Mouse (Mus musculus): ENCODE results near the gene Dynlt1b. TPM values are rescaled to one million over a fixed set of nuclear protein-coding genes. Genes with fewer than 3 reads are reported as not detected.
"Not testable (repeated sequence)": the region's sequence is repeated elsewhere in the genome, so short reads cannot be mapped to it uniquely, and the experiment has no call there.

Gene Dynlt1b
- polyA plus RNA-seq, 1 experiment from 2014 or later: 471 TPM

DNA sequence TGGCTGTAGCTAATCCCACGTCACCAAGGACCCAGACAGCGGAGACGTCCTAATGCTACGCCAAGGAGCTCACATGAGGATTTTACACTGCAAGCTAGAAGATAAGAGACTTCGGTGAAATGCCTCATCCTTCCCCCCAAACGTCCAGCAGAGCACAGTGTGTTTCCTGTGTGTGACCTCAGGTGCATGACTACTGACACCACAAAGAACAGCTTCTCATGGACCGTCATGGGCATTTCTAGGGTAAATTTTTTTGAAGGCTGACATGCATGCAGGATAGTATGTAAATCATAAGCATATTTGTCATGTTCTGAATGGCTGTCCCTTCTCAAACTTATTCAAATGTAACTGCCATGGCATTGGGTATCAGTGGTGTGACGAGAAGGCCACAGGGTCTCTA lies 3.0 kb upstream of the Dynlt1b start:
- H3K36me3 ChIP-seq; H3K9me3 ChIP-seq; H3K27ac ChIP-seq; H3K27me3 ChIP-seq; ATAC-seq (ENCODE audit: borderline replicate concordance, extremely low read depth, low FRiP score, low TSS enrichment); H3K9ac ChIP-seq; H3K4me2 ChIP-seq; H3K4me3 ChIP-seq: not testable (repeated sequence)
- 63% methylated on average over 6 of the region's 8 CpGs for WGBS
- H3K4me1 ChIP-seq: peaks cover 15% of the 10 kb centered on the region

DNA sequence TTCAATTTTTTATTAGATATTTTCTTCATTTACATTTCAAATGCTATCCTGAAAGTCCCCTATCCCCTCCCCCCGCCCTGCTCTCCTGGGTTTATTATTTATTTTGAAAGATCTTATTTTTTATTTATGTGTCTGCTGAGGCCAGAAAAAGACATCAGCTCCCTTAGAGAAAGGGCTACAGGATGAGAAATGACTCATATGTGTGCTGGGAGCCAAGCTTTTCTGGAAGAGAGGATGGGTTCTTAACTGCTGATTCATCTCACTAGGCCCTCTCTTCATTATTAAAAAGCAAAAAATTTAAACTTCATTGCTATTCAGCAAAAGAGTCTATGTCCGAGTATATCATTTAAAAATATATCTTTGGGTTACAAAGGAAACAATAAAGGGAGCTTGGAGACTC lies 986 bp upstream of the Dynlt1b start:
- WGBS: 77% methylated on average over 2 of the region's 2 CpGs
- not testable (repeated sequence) for H3K4me2 ChIP-seq; H3K9ac ChIP-seq; H3K36me3 ChIP-seq; H3K4me3 ChIP-seq; H3K27me3 ChIP-seq; ATAC-seq (ENCODE audit: borderline replicate concordance, extremely low read depth, low FRiP score, low TSS enrichment); H3K9me3 ChIP-seq; H3K27ac ChIP-seq
- peaks cover 20% of the 10 kb centered on the region for H3K4me1 ChIP-seq

DNA sequence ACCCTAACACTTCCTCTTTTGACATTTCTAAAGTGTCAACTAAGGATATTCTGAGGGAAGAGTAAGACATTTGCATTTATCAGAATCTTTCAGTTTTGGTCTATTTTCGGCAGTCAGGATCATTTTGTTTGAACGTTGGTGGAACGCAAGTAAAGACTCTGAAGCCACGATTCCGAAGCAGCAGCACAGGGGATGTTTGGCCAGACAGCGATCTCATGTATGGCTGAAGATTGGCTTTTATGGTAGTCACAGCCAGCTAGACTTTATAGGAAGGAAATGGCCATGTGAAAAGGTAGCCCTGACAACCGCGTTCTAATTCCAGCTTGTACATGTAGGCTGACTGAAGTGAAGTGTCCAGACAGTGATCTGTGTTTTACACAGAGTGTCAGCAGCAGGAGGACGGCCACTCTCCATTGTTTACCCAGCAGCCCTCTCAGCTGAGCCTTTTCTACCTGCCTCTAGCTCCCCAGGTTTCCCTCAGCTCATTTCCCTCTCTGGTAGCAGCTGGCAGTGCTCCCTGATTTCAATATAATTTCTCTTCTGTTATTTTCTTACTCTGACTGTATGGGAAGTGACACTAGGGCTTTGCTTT lies 594 bp downstream of the Dynlt1b start:
- Histone ChIP-seq H3K27ac (peak overlapping the region; percentile 56; the same call in 1 of the 2 replicates), H3K4me2 (peak overlapping the region; percentile 42), H3K9ac (peak overlapping the region; percentile 52), H3K4me3 (peak overlapping the region; percentile 41)
- WGBS: 0% methylated on average over 9 of the region's 9 CpGs
- H3K27me3 ChIP-seq, H3K36me3 ChIP-seq, H3K4me1 ChIP-seq, H3K9me3 ChIP-seq: not testable (repeated sequence)
- peak; percentile 28; the same call in 1 of the 2 replicates for ATAC-seq (ENCODE audit: borderline replicate concordance, extremely low read depth, low FRiP score, low TSS enrichment)

DNA sequence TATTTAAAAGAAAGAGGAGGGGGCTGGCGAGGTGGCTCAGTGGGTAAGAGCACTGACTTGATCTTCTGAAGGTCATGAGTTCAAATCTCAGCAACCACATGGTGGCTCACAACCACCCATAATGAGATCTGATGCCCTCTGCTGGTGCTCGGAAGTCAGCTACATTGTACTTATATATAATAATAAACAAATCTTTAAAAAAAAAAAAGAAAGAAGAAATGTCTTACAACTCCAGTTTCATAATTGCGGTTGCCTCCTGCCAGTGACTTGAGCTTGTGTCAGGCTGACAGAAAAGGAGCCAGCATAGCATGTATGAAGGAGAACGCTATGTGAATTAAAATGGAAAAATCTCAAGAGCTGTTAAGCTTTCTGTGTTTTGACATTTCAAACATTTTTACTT lies 2.5 kb downstream of the Dynlt1b start:
- ATAC-seq (ENCODE audit: borderline replicate concordance, extremely low read depth, low FRiP score, low TSS enrichment); H3K4me2 ChIP-seq; H3K9ac ChIP-seq; H3K4me1 ChIP-seq; H3K27me3 ChIP-seq; H3K9me3 ChIP-seq; H3K36me3 ChIP-seq; H3K27ac ChIP-seq; H3K4me3 ChIP-seq: not testable (repeated sequence)
- WGBS: 84% methylated on average over 3 of the region's 4 CpGs

DNA sequence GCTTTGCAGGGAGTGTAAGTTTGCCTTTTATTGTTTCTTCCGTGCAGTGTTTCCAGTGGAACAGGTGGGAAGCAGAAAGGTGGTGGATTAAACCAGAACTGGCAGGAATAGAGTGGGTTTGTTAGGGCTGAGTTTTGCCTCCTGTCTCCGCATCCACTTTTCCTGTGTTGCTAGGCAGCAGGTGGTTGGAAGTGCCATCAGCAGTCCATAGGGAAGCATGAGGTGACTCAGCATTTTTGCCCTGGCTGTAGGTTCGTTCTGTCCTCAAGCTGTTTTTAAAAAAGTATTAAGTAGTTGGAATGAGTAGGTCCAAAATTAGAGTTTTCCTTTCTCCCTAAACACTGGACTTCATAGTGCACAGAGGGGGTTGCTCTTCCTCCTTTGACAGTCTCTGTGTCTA lies 3.8 kb downstream of the Dynlt1b start:
- H3K36me3 ChIP-seq; H3K4me2 ChIP-seq; ATAC-seq (ENCODE audit: borderline replicate concordance, extremely low read depth, low FRiP score, low TSS enrichment); H3K9me3 ChIP-seq; H3K9ac ChIP-seq; H3K4me1 ChIP-seq; H3K4me3 ChIP-seq; H3K27ac ChIP-seq; H3K27me3 ChIP-seq: not testable (repeated sequence)
- 68% methylated on average over 3 of the region's 3 CpGs for WGBS

DNA sequence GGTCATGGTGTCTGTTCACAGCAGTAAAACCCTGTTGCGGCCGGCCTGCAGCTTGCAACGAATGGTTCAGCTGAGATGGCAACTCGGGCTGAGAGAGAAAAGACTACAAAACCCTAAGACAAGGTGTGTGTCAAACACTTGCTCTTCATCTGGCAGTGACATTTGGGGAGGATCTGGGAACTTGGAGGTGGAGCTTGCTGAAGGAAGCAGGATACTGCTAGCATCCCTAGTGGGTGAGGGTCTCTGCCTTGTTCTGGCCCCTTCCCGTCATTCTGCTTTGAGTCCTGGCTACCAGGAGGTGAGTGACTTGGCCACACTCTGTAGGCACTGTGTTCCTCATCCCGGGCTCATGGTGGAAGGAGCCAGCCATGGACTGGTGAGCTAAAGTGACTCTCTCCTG lies 8.2 kb downstream of the Dynlt1b start:
- not testable (repeated sequence) for H3K4me3 ChIP-seq; ATAC-seq (ENCODE audit: borderline replicate concordance, extremely low read depth, low FRiP score, low TSS enrichment); H3K4me1 ChIP-seq; H3K4me2 ChIP-seq; H3K27ac ChIP-seq; H3K9me3 ChIP-seq; H3K27me3 ChIP-seq; H3K9ac ChIP-seq
- 78% methylated on average over 6 of the region's 6 CpGs for WGBS
- peaks cover 17% of the 10 kb centered on the region for H3K36me3 ChIP-seq

DNA sequence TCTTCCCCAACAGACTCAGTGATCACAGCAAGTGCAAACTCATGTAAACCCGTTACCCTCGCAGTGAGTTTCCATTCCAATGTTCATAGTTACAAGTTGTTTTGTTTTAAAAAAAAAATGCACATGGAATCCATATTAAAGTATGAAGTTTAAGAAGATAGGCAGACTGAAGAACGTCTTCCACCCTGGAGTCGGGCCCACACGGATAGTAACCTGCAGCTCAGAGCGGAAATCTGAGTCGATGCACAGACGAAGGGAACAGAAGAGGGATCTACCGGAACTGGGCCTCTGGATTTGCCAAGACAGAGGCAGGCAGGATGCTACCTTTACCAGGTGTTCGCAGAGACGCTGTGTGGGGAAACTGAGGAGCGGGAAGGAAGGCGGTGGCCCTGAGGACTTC lies 10.0 kb downstream of the Dynlt1b start:
- not testable (repeated sequence) for H3K4me1 ChIP-seq; ATAC-seq (ENCODE audit: borderline replicate concordance, extremely low read depth, low FRiP score, low TSS enrichment); H3K4me2 ChIP-seq; H3K27ac ChIP-seq; H3K9me3 ChIP-seq; H3K9ac ChIP-seq; H3K27me3 ChIP-seq; H3K4me3 ChIP-seq
- peaks cover 12% of the 10 kb centered on the region for H3K36me3 ChIP-seq
- 94% methylated on average over 11 of the region's 13 CpGs for WGBS

DNA sequence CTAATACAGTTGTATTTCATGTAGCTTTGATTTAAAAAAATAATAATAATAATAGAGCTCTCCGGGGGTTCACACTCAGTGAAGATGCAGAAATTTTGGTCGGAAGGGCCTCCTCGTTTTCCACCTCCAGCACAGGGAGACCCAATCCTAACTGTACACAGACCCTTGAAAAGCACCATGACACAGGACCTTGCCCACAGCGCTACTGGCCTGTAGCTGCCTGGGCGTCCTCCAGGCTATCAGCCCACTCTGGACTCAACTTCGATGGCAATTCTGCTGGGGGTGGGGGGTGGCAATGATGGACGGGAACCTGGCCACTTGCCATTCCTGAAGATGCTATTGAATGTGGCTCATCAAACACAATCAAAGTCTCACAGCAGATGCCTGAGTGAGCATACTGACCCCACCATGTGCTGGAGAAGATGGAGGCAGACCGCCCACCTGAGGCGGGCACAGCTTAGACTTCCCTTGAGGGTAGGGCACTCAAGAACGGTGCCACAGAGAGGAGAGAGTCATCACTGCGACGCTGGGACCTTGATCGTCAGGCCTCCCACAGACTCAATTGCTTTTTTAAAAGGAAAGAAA lies 10.7 kb downstream of the Dynlt1b start:
- ATAC-seq (ENCODE audit: borderline replicate concordance, extremely low read depth, low FRiP score, low TSS enrichment); H3K4me2 ChIP-seq; H3K4me1 ChIP-seq; H3K27ac ChIP-seq; H3K27me3 ChIP-seq; H3K9me3 ChIP-seq; H3K9ac ChIP-seq; H3K4me3 ChIP-seq: not testable (repeated sequence)
- peaks cover 12% of the 10 kb centered on the region for H3K36me3 ChIP-seq
- 86% methylated on average over 13 of the region's 13 CpGs for WGBS

DNA sequence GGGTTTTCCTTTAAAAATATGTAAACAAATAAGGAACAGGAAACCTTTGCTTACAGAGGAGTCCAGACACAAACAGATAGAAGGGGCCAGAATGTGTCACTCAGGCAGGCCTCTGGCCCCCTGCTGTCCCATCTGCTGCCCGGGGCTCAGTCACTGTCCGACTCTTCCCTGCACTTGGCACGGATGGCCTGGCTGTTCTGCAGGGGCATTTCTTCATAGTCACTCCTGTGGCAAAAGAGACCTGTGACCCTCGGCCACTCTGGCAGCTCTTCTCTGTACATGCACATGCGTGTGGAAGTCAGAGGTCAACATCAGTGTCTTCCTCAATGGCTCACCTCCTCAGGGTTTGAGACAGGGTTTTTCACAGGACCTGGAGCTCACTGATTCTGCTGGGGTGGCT lies 11.3 kb downstream of the Dynlt1b start:
- not testable (repeated sequence) for H3K27me3 ChIP-seq; H3K4me1 ChIP-seq; ATAC-seq (ENCODE audit: borderline replicate concordance, extremely low read depth, low FRiP score, low TSS enrichment); H3K4me3 ChIP-seq; H3K9ac ChIP-seq; H3K4me2 ChIP-seq; H3K27ac ChIP-seq; H3K9me3 ChIP-seq
- 69% methylated on average over 5 of the region's 5 CpGs for WGBS
- H3K36me3 ChIP-seq: peaks cover 12% of the 10 kb centered on the region

DNA sequence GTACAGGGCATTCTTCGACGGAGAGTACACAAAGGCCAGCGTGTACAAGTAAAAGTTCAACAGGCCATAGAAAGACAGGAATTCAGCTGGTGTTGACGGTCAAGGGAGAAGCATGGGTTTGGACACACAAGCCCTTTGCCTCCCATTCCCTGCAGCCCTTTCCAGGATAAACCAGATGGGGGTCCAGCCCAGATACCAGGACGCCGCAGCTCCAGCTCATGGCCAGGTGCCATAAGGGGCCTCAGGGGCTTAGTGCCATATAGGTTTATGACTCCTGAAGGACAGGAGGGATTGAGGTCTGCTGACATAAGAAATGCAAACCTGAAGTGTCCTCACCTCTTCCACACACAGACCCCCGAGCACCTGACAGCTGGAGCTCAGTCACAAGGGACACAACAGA lies 12.6 kb downstream of the Dynlt1b start:
- H3K9me3 ChIP-seq; H3K9ac ChIP-seq; H3K27me3 ChIP-seq; H3K27ac ChIP-seq; H3K4me2 ChIP-seq; H3K4me1 ChIP-seq; ATAC-seq (ENCODE audit: borderline replicate concordance, extremely low read depth, low FRiP score, low TSS enrichment); H3K4me3 ChIP-seq: not testable (repeated sequence)
- 85% methylated on average over 7 of the region's 7 CpGs for WGBS
- H3K36me3 ChIP-seq: peaks cover 12% of the 10 kb centered on the region

DNA sequence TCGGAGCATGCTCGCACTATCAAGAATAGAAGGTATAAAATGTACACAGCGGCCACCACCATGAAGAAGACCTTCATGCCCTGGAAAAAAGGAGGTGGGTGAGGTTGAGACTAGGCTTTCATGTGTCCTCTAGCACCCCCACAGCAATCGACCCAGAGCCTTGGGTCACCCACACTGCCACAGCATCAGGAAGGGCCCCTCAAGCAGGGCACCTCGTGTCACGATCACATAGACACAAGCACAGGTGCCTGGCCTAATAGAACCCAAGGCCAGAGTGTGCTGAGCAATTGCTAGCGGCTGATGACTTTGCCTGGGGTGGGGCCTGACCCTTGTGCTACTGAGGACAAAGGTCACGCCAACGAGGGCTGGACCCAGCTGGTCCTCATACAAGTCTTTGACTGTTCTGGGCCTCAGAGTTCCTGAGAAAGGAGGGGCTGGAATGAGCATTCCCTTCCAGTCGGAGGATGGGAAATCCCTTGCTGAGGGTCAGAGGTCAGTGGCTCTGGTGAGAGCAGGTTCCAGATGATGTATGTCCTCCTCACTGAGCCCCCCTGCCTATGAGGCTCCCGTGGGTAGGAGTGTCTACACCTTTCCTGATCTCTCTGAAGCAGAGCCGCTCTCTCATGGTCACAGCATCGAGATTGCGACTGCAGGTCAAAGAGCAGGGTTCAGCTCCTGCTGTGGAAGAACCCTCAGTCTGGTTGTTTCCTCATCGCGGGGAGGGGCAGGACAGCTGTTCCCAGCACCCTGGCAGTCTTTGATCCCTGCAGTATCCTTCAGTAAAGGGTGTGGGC lies 16.1 kb downstream of the Dynlt1b start:
- H3K36me3 ChIP-seq; H3K27ac ChIP-seq; ATAC-seq (ENCODE audit: borderline replicate concordance, extremely low read depth, low FRiP score, low TSS enrichment); H3K4me3 ChIP-seq; H3K9ac ChIP-seq; H3K4me1 ChIP-seq; H3K27me3 ChIP-seq; H3K4me2 ChIP-seq; H3K9me3 ChIP-seq: not testable (repeated sequence)
- WGBS: 59% methylated on average over 12 of the region's 16 CpGs

DNA sequence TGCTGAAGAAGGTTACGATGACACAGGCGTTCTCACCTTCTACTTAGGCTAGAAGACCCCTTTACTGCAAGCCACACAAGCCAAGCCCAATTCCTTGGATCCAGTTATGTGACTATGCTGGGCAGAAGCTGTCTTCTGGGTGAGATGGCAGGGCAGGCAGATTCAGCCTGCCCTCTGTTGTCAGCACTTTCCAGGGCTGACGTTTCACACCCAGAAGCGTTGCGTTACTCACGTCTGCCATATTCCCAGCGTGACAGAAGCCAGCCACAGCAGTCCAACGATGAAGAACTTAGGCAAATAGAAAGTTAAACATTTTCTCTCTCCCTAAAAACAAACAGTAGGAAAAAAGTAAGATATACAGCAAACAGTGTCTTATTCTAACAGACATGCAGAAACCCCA lies 18.4 kb downstream of the Dynlt1b start:
- not testable (repeated sequence) for H3K27me3 ChIP-seq; H3K27ac ChIP-seq; H3K36me3 ChIP-seq; H3K9me3 ChIP-seq; H3K4me1 ChIP-seq; H3K9ac ChIP-seq; ATAC-seq (ENCODE audit: borderline replicate concordance, extremely low read depth, low FRiP score, low TSS enrichment); H3K4me3 ChIP-seq; H3K4me2 ChIP-seq
- 72% methylated on average over 8 of the region's 8 CpGs for WGBS
